Mouse (Mus musculus): ENCODE data around the gene Hunk. TPM values are rescaled to one million over a fixed set of nuclear protein-coding genes. Genes with fewer than 3 reads are reported as not detected.

The Hunk gene
- total RNA-seq, 2 experiments from 2014 or later = not detected

DNA sequence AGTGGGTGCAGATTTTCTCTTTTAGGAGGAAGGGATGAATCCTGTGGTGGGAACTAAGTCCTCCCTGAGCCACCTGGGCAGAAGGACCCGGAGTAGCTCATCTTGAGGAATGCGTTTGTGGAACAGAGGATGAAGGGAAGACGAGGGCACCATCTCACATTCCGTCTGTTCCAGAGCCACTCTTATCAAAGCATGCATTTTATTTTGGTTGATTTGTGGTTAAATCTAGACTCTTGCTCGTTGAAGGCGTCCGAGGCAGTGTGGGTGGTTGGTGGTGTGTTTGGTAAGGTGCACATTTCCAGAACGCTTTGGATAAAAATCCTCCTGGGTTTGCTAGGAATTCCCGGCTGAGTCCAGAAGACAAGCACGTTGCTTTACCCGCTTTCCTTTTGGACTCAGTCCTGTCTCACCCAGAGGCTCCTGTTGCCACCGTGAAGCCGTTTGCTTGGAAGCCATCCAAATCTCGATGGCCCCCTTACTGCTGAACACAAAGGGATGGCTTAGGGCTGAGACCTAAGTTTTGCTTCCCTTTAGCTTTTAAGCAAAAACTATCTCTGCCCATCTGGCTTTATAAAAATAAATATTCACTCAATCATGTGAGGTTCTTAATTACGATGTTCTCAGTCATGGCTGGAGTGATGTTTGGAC is 3.4 kb downstream of the Hunk start:
- ATAC-seq (ENCODE audit: poor library complexity, severe bottlenecking) = no peak

- no peak for ATAC-seq (ENCODE audit: poor library complexity, severe bottlenecking)
Observed at GRCm38 (mm10) chr16:90390731-90391130, 4.9 kb downstream of the Hunk start.

DNA sequence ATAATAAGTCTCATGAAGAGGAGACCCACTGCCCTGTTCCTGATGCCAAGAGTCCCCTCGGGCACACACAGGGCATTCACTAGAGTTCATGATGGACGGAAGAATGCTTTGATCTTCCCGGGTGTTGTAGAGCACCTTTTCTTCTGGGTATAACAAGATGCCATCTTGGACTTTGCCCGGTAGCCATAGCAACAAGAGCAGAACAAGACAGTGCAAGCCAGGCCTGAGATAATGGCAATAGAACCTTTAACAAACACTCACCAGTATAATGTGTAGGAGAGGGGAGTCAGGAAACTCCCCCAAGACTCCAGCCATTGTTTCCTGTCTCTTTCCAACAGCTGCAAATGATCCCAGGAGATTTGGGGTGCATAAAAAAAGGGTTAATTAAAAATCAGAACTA is 8.9 kb downstream of the Hunk start:
- no peak for ATAC-seq (ENCODE audit: poor library complexity, severe bottlenecking)

- peak; percentile 53 for ATAC-seq (ENCODE audit: poor library complexity, severe bottlenecking)
Observed at GRCm38 (mm10) chr16:90395996-90396556, 10.3 kb downstream of the Hunk start.

DNA sequence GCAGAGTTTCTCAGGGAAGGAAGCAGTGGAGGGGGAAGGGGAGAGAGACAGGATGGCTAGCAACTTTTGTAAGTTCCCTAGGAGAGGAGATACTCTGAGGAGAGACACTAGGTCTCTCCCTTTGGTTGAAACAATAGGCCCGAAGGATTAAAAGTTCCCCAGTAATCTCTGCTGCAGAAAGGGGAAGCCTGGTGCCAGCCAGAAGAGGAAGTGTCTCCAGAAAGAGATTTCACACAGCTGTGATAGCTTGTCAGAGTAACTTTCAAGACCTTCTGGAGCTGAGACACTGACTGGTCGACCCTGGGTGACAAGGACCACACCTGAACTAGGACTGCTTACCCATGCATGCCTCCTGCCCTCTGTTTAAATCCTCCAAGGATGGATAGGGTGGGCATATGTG is 11.1 kb downstream of the Hunk start:
- ATAC-seq (ENCODE audit: poor library complexity, severe bottlenecking) = peak; percentile 92

DNA sequence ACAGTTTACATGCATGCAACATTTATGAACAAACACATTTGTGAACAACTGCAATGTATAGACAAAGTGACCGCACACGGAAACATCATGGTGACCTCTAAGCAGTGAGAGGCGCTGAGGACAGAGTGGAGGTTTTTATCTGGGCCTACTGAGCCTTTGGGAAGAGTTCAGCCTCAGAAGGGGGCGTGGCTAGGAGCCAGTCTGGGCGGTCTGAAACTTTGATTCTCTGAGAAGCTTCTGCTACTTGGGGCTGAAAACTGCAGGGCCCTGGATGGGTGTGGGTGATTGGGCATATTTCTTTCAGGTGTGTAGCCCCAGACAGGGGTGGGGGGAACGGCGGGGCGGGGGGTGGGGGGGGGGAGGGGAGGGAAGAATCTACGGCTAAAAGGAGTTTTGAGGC is 14.5 kb downstream of the Hunk start:
- no peak for ATAC-seq (ENCODE audit: poor library complexity, severe bottlenecking)

DNA sequence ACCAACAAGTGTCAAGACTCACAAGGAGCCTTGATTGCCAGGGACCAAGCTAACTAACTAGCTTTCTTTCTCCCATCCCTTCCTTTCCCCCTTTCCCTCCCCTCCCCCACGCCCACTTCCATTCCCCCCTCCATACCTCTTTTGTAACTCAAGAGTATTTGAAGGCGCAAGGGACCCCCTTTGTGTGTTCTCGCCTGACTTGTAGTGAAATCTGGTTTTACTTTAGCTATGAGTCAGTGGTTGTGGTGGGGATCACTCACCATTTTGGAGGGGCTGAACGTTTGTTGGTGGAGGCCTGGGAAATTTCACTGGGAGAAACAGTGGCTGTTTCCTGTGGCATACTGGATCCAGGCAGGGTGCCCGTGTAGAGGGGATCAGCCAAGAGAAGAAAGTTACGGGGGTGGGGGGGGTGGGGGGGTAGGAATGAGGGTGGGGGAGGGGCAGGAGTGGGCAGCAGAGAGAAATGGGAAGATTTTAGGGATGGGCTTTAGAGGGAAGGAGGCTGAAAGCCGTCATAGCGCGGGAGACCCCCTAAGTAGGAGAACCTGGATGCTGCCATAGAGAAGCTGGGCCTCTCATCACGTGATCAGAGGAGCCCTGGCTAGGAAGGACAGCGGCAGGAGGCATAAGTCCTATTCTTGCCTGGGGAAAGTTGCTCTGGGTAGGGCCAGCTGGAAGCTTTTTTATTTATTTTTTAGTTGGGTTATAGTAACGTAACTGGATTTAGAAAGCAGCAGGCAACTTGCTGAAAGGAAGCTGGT is 15.3 kb downstream of the Hunk start:
- ATAC-seq (ENCODE audit: poor library complexity, severe bottlenecking) = no peak

DNA sequence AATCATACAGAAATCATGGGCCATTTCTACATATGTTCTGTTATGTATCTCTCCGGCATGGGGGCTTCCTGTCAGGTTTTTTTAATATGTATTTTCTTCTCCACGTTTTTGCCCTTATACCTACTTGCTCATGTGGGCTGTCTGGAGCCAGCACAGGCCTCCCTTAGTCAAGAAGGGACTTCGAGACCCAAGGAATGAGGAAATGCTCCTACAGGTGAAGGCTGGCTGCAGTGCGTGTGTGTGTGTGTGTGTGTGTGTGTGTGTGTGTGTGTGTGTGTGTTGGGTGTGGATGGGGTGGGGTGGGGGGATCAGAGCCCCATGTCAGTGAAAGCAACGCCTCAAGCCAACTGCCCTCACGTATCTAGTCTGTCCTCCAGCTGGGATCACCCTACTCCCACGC is 16.5 kb downstream of the Hunk start:
- no peak for ATAC-seq (ENCODE audit: poor library complexity, severe bottlenecking)

GRCm38 (mm10) chr16:90405195-90405594 is 19.4 kb downstream of the Hunk start:
- no peak for ATAC-seq (ENCODE audit: poor library complexity, severe bottlenecking)

GRCm38 (mm10) chr16:90405599-90405998 is 19.8 kb downstream of the Hunk start:
- ATAC-seq (ENCODE audit: poor library complexity, severe bottlenecking) = no peak

DNA sequence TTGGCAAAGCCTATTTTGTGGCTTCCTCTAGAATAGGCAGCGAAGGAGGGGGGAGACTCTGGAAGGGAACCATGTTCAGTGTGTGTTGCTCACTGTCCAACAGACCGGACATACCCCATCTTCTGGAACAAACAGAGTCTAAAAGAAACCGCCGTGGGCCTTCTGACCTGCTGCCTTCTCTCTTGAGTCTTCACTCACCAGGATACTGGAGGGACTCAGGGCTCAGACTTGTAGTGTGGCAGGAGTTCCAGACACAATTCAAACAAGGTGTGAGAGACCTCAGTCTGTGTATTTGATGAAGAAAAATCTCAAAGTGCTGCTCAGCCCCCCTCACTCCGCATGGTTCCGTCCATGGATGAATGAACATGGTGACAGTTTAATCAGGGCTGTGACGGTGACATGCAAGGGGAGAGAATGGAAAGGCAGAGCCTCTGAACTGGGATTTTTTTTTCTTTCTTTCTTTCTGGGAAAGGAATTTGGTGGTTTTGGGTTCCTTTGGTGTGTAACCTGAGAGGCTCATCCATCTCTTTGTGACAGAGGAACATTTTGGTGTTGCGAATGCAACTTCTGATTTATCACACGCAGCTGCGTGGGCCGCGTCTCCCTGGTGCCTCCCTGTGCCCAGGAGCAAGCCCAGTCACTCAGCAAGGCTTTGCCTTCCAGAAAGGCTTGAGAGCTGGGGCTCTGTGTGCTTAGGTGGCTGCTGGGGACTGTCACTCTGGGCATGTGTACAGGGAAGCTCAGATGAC is 21.9 kb downstream of the Hunk start:
- no peak for ATAC-seq (ENCODE audit: poor library complexity, severe bottlenecking)

DNA sequence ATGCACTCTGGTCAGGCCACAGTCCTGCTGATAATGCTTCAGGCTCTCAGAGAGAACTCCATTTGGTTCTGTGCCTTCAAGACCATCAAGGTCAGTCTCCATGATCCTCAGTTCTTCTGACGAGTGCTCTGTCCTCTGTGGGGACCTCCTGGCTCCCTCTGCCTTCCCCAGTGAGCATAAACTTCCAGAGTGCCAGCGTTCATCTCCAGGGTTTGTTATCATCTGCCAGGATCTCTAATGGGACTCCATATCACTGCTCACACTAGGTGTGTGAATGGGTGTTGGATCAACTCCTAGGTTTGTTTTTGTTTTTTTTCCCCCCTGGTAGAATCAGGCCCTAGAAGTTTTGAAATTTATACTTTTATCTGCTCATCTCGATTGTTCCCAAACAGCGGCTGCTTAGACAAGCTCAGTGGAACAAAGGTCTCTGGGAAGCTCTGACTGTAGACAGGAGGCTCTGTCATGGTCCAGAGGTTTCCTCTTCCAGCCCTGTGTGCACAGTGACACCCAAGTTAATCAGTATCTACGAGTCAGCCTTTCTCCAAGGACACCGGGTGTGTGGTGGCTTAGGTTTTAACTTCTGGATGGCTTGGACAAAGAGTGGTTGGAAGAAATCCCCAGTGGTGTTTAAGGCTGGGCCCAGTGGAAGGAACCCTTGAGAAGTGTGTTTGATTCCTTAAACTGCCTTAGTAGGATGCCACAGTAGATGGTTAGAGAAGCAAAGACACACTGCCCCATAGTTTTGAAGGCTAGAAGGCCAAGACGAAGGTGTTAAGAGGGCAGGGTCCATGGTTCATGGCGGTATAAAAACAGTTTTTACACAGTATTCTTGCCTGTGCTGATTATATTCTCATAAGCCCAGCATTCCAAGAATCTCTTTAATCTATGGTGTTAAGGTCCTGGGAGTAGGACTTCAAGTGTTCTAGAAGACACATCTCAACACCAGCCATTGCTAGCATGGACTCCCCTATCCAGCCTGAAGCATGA is 26.6 kb downstream of the Hunk start:
- no peak for ATAC-seq (ENCODE audit: poor library complexity, severe bottlenecking)

- no peak for ATAC-seq (ENCODE audit: poor library complexity, severe bottlenecking)
Observed at GRCm38 (mm10) chr16:90416621-90417020, 30.8 kb downstream of the Hunk start.

- no peak for ATAC-seq (ENCODE audit: poor library complexity, severe bottlenecking)
Observed at GRCm38 (mm10) chr16:90418661-90419060, 32.8 kb downstream of the Hunk start.

DNA sequence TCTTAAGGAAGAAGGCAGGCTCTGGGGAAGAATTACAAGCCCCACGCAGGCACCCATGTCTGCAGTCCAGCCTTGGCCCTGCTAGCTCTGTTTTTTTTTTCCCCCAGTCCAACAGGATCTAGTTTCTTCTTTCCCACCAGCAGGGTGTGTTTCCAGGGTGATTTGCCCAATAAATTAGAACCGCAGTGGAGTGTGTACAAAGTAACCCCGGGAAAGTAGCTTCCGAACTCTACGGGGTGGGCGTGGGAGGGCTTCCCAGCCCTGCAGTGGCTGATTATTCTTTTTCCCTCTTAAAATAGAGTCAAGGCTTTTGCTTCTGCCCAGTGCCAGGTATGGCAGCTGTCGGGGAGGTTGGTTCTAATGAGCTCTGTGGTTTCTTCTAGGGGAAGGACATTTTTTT is 35.3 kb downstream of the Hunk start:
- ATAC-seq (ENCODE audit: poor library complexity, severe bottlenecking) = no peak

GRCm38 (mm10) chr16:90421551-90421950 is 35.7 kb downstream of the Hunk start:
- ATAC-seq (ENCODE audit: poor library complexity, severe bottlenecking) = no peak

DNA sequence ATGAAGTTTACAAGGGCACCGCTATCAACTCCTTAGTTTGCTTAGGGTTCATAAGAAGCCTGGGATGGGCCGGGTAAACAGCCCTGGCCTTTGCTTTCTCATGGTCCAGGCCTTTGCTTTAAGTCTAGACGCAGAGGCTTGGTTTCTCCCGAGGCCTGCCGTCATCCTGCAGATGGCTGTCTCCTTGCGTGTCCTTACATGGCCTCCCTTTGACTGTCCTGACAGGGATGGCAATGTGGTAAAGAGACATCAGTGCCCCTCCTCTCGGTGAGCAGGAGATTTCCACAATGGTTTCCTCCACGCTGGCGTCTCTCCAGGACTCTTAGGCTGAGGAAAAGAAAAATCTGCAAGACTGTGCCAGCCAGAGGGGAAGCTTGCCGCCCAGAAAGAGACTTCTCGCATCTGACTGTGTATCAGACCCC is 36.3 kb downstream of the Hunk start:
- no peak for ATAC-seq (ENCODE audit: poor library complexity, severe bottlenecking)

GRCm38 (mm10) chr16:90423898-90424297 is 38.1 kb downstream of the Hunk start:
- ATAC-seq (ENCODE audit: poor library complexity, severe bottlenecking) = no peak

DNA sequence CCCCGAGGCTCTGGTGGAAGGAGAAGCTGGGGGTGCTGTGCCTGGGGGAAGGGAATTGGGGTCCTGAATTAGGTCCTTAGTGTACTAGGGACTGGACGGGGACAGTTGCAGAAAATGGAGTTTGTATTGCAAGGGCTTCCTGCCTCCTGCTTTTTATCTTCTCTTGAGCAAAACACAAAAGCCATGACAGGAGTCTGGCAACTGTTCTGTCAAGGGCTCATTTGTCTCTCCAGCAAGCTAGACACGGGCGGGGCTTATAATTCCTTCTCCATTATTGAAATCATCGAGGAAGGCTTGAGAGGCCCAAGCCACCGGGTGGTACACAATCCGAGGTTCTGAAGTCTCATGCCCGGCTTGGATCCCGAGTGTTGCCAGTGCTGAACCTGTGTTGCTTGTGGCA is 38.6 kb downstream of the Hunk start:
- no peak for ATAC-seq (ENCODE audit: poor library complexity, severe bottlenecking)

DNA sequence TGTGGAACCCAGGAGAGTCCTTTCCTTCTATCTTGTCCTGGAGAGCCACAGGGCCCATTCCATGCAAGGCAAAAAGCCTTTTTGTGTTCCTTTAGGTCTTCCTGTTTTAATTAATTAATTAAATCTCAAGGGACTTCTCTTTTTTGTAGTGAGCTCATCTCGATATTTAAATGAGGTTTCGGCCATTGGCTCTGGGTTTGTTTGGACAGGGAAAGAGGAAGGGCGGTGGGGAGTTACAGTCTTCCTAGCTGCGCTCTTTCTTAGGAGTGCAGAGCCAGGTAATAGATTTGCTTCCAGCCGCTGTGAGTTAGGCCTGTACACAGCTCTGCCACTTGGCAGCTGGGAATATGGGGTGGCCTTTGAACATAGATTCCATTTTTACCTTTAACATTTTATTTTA is 40.4 kb downstream of the Hunk start:
- peak; percentile 51; the same call in 1 of the 2 replicates for ATAC-seq (ENCODE audit: poor library complexity, severe bottlenecking)
